ENCODE assay signal across 12 mouse cellular contexts in genomic region chr12:106227563-106227840, GRCm38 (mm10).
DNase-seq lines count a peak whose midpoint lies in the region; ATAC-seq and TF ChIP-seq lines count a peak whose summit lies in the region.
"Had no signal": no experiment of that assay in that cellular context is flagged by ENCODE, and none has a peak within 500 bp of the region (broad histone marks: within the 10 kb centered on the region; RNA-seq: fewer than 3 reads in every experiment).

No protein-coding gene starts in this region.

- H3K4me1 ChIP-seq in heart, embryonic 13.5 days: peaks cover 8% of the 10 kb centered on the region; the same call in 1 of the 2 replicates
- peaks cover 3 to 10% of the 10 kb centered on the region in 2 experiments; a peak in 1 of 4 replicates for H3K4me1 ChIP-seq in ES-E14 (ENCODE audit: control insufficient read depth in 2 of 2, insufficient read depth in 2 of 2, low read length in 2 of 2, poor library complexity in 1 of 2)
- H3K4me1 ChIP-seq in forebrain, embryonic 12.5 days: peaks cover 35% of the 10 kb centered on the region
- H3K4me1 ChIP-seq in midbrain, embryonic 10.5 days: peaks cover 41% of the 10 kb centered on the region
- no peaks in the 10 kb centered on the region for H3K4me1 ChIP-seq in liver, embryonic 12.5 days

- H3K27me3 ChIP-seq in heart, embryonic 13.5 days (replicated peaks): 0 out of 2 replicates have a peak, but pooled peaks cover 8% of the 10 kb centered on the region
- H3K27me3 ChIP-seq in forebrain, embryonic 12.5 days: peaks cover 29% of the 10 kb centered on the region
- H3K27me3 ChIP-seq in midbrain, embryonic 10.5 days (ENCODE audit: low read depth, poor library complexity, severe bottlenecking): peaks cover 27% of the 10 kb centered on the region
- H3K27me3 ChIP-seq in liver, embryonic 12.5 days (replicated peaks): no peaks in the 10 kb centered on the region

- 30% methylated on average over 8 of the region's 8 CpGs for WGBS in heart, embryonic 13.5 days
- 24% methylated on average over 8 of the region's 8 CpGs for WGBS in forebrain, embryonic 12.5 days
- 36% methylated on average over 8 of the region's 8 CpGs for WGBS in midbrain, embryonic 10.5 days
- 35% methylated on average over 8 of the region's 8 CpGs for WGBS in liver, embryonic 12.5 days (ENCODE audit: insufficient replicate concordance)

- no peaks in the 10 kb centered on the region for H3K36me3 ChIP-seq in heart, embryonic 13.5 days
- no peaks in the 10 kb centered on the region for H3K36me3 ChIP-seq in ES-E14 (ENCODE audit: control insufficient read depth, insufficient read depth, low read length, poor library complexity, severe bottlenecking)
- H3K36me3 ChIP-seq in forebrain, embryonic 12.5 days (replicated peaks): no peaks in the 10 kb centered on the region
- no peaks in the 10 kb centered on the region for H3K36me3 ChIP-seq in midbrain, embryonic 10.5 days
- H3K36me3 ChIP-seq in liver, embryonic 12.5 days: no peaks in the 10 kb centered on the region

- no peaks in the 10 kb centered on the region for H3K9me3 ChIP-seq in heart, embryonic 13.5 days
- no peaks in the 10 kb centered on the region for H3K9me3 ChIP-seq in ES-E14 (ENCODE audit: control insufficient read depth, insufficient read depth, low read depth, low read length)
- H3K9me3 ChIP-seq in forebrain, embryonic 12.5 days: no peaks in the 10 kb centered on the region
- H3K9me3 ChIP-seq in midbrain, embryonic 10.5 days (replicated peaks): peaks cover 4% of the 10 kb centered on the region; the same call in 1 of the 2 replicates
- 0 out of 2 replicates have a peak, but pooled peaks cover 4% of the 10 kb centered on the region for H3K9me3 ChIP-seq in liver, embryonic 12.5 days (replicated peaks)

- peak overlapping the region; percentile 55 for H3K4me2 ChIP-seq in heart, embryonic 13.5 days
- H3K4me2 ChIP-seq in forebrain, embryonic 12.5 days: peak overlapping the region; percentile 47
- no peak overlapping the region for H3K4me2 ChIP-seq in liver, embryonic 12.5 days

- in situ Hi-C loops in ES-E14 (cut with MboI; ENCODE audit: low sequenced_read_pairs in 2 of 2, unreplicated experiment in 2 of 2): no loop called here

- DNase-seq in heart, postnatal 14 days: no peak
- no peak for DNase-seq in ES-E14 (ENCODE audit: low read depth, low spot score)
- DNase-seq in midbrain, embryonic 10.5 days (ENCODE audit: low spot score): no peak
- DNase-seq in right cerebral cortex, postnatal 10 days (ENCODE audit: low spot score in 2 of 2): no peak
- DNase-seq in testis, postnatal 10 days (ENCODE audit: low spot score): no peak
- DNase-seq: cerebellum, adult 11-12 months; left cerebral cortex, postnatal 4 days had no signal

- intact Hi-C loops in heart, postnatal 14 days (cut with DNase I): no loop called here

- no peak for ATAC-seq in heart, embryonic 13.5 days (ENCODE audit: extremely low read depth, insufficient number of reproducible peaks, low FRiP score, low TSS enrichment)
- peak; percentile 30; the same call in 1 of the 2 replicates for ATAC-seq in forebrain, embryonic 12.5 days (ENCODE audit: low FRiP score)
- no peak for ATAC-seq in liver, embryonic 12.5 days
- ATAC-seq: intestine, embryonic 16.5 days had no signal

- H3K9ac ChIP-seq in heart, embryonic 13.5 days: no peak overlapping the region
- H3K9ac ChIP-seq in ES-E14 (ENCODE audit: insufficient read depth, low read depth, low read length, poor library complexity, severe bottlenecking): peak overlapping the region; percentile 44; the same call in 1 of the 2 replicates
- H3K9ac ChIP-seq in forebrain, embryonic 12.5 days: peak overlapping the region; percentile 40
- H3K9ac ChIP-seq in liver, embryonic 12.5 days: no peak overlapping the region

- H3K4me3 ChIP-seq in heart, embryonic 13.5 days: no peak overlapping the region
- H3K4me3 ChIP-seq in ES-E14 (ENCODE audit: insufficient read depth in 1 of 2, low read depth in 1 of 2, low read length in 2 of 2, poor library complexity in 1 of 2, severe bottlenecking in 1 of 2): peak overlapping the region in 1 of 2 experiments; percentile 30; a peak in 1 of 4 replicates
- no peak overlapping the region; the same call in 1 of the 2 replicates for H3K4me3 ChIP-seq in forebrain, embryonic 12.5 days (replicated peaks)
- H3K4me3 ChIP-seq in midbrain, embryonic 10.5 days: peak overlapping the region; percentile 35
- H3K4me3 ChIP-seq in liver, embryonic 12.5 days: no peak overlapping the region

- no peak overlapping the region for H3K27ac ChIP-seq in heart, embryonic 13.5 days (replicated peaks)
- peak overlapping the region; percentile 2; the same call in 1 of the 2 replicates for H3K27ac ChIP-seq in ES-E14 (ENCODE audit: insufficient read depth, low read depth, low read length, poor library complexity, severe bottlenecking)
- H3K27ac ChIP-seq in forebrain, embryonic 12.5 days: 0 out of 2 replicates have a peak overlapping the region, but pooled peaks have one; percentile 31
- H3K27ac ChIP-seq in midbrain, embryonic 10.5 days (replicated peaks): peak overlapping the region; percentile 80
- H3K27ac ChIP-seq in liver, embryonic 12.5 days: no peak overlapping the region
- H3K27ac ChIP-seq: macrophage had no signal

TF ChIP-seq in ES-E14, 5 proteins besides CTCF, POLR2A, EP300 and RAD21:
- TF ChIP-seq MAFK (IDR thresholded peaks at IDR 0.05; ENCODE audit: insufficient read depth, low read depth, low read length) (no peak), ZC3H11A (IDR thresholded peaks at IDR 0.05; ENCODE audit: borderline replicate concordance, low read depth, low read length) (no peak), HCFC1 (IDR thresholded peaks at IDR 0.05; ENCODE audit: borderline replicate concordance, insufficient read depth, low read length) (no peak), CHD2 (IDR thresholded peaks at IDR 0.05; ENCODE audit: low read depth, low read length) (no peak), ZNF384 (IDR thresholded peaks at IDR 0.05; ENCODE audit: low read depth, low read length) (no peak)

Comparison
In these comparisons a context has a peak if more than half of its experiments do, and no peak if none do; other contexts are left out.
1. H3K27ac ChIP-seq: peak in ES-E14 (single experiment), forebrain, embryonic 12.5 days (single experiment) and midbrain, embryonic 10.5 days (single experiment); none in heart, embryonic 13.5 days (single experiment) and liver, embryonic 12.5 days (single experiment).
2. H3K9ac ChIP-seq: peak in ES-E14 (single experiment) and forebrain, embryonic 12.5 days (single experiment); none in heart, embryonic 13.5 days (single experiment) and liver, embryonic 12.5 days (single experiment).